ENCODE assay signal across 20 mouse cellular contexts in the genomic region with DNA sequence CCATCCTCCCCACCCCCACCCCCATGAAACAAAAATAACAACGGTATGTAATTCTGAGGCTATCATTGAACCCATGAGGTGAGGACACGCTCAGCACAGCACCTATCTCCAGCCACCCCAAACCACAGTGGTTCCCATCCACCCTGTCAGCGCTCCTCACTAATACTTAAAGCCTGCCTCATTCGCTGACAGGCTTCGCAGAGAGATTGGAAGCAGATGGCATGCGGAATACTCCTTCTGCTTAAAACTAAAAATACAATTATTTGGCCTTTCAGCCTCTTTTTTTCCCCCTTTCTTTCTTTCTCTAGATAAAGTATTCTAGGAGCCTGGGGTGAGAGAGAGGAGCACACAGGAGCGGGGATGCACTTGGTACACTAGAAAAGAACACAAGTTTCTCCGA.
DNase-seq lines count a peak whose midpoint lies in the region; ATAC-seq and TF ChIP-seq lines count a peak whose summit lies in the region.
"Had no signal": no experiment of that assay in that cellular context is flagged by ENCODE, and none has a peak within 500 bp of the region (broad histone marks: within the 10 kb centered on the region; RNA-seq: fewer than 3 reads in every experiment).

No protein-coding gene starts in this region.

- H3K4me2 ChIP-seq in forebrain, embryonic 15.5 days (replicated peaks): no peak overlapping the region
- no peak overlapping the region for H3K4me2 ChIP-seq in forebrain, embryonic 11.5 days (ENCODE audit: low read depth, low read length, severe bottlenecking)
- no peak overlapping the region for H3K4me2 ChIP-seq in embryonic facial prominence, embryonic 14.5 days (ENCODE audit: low read depth, low read length)
- H3K4me2 ChIP-seq in forebrain, postnatal 0 days (ENCODE audit: low read depth): no peak overlapping the region
- H3K4me2 ChIP-seq: embryonic facial prominence, embryonic 13.5 days; heart, embryonic 11.5 days; hindbrain, embryonic 14.5 days; intestine, embryonic 15.5 days had no signal

- ATAC-seq in forebrain, embryonic 15.5 days (replicated peaks): 0 out of 2 replicates have a peak, but pooled peaks have one; percentile 55
- no peak for ATAC-seq in forebrain, embryonic 11.5 days (replicated peaks; ENCODE audit: low FRiP score)
- ATAC-seq in embryonic facial prominence, embryonic 14.5 days (ENCODE audit: low read depth): no peak
- ATAC-seq in forebrain, postnatal 0 days: no peak
- ATAC-seq: intestine, embryonic 15.5 days had no signal

- no peak for TF ChIP-seq CTCF in forebrain, postnatal 0 days (IDR thresholded peaks at IDR 0.05; ENCODE audit: low read depth)

- no peaks in the 10 kb centered on the region for H3K9me3 ChIP-seq in forebrain, embryonic 15.5 days
- no peaks in the 10 kb centered on the region for H3K9me3 ChIP-seq in forebrain, embryonic 11.5 days (ENCODE audit: control insufficient read depth, low read length)
- H3K9me3 ChIP-seq in embryonic facial prominence, embryonic 14.5 days (ENCODE audit: control insufficient read depth, low read length): no peaks in the 10 kb centered on the region
- H3K9me3 ChIP-seq in forebrain, postnatal 0 days (ENCODE audit: low read length): no peaks in the 10 kb centered on the region
- H3K9me3 ChIP-seq: embryonic facial prominence, embryonic 13.5 days; hindbrain, embryonic 10.5 days; intestine, embryonic 15.5 days had no signal

- WGBS in forebrain, embryonic 15.5 days: 77% methylated on average over 8 of the region's 8 CpGs
- WGBS in forebrain, embryonic 11.5 days: 87% methylated on average over 8 of the region's 8 CpGs
- WGBS in embryonic facial prominence, embryonic 14.5 days: 54% methylated on average over 8 of the region's 8 CpGs
- 65% methylated on average over 8 of the region's 8 CpGs for WGBS in forebrain, postnatal 0 days

- DNase-seq in forebrain, embryonic 11.5 days (ENCODE audit: low spot score): no peak
- DNase-seq in layer of hippocampus, adult 9-11 months: peak; percentile 30
- DNase-seq in layer of hippocampus, postnatal 36 days: no peak
- peak; percentile 13 for DNase-seq in embryonic facial prominence, embryonic 14.5 days (ENCODE audit: low spot score)
- peak; percentile 63 for DNase-seq in forebrain, postnatal 0 days
- no peak for DNase-seq in thymus, postnatal 25 days
- DNase-seq: adrenal gland, adult 2 months; adrenal gland, postnatal 36 days; cerebellum, adult 11 months; cerebellum, adult 8-10 months; cerebellum, postnatal 14 days; embryo, embryonic 11 days; gastrocnemius, postnatal 14 days; heart, adult 2 months had no signal

- H3K36me3 ChIP-seq in forebrain, embryonic 15.5 days: no peaks in the 10 kb centered on the region
- no peaks in the 10 kb centered on the region for H3K36me3 ChIP-seq in forebrain, embryonic 11.5 days (ENCODE audit: control insufficient read depth, insufficient read depth, low read length)
- no peaks in the 10 kb centered on the region for H3K36me3 ChIP-seq in embryonic facial prominence, embryonic 14.5 days (ENCODE audit: control insufficient read depth, insufficient read depth, low read length)
- H3K36me3 ChIP-seq in forebrain, postnatal 0 days (ENCODE audit: insufficient read depth): no peaks in the 10 kb centered on the region
- H3K36me3 ChIP-seq: embryonic facial prominence, embryonic 13.5 days; hindbrain, embryonic 10.5 days; intestine, embryonic 15.5 days had no signal

- peak overlapping the region; percentile 28; the same call in 1 of the 2 replicates for H3K27ac ChIP-seq in forebrain, embryonic 15.5 days (replicated peaks)
- no peak overlapping the region for H3K27ac ChIP-seq in forebrain, embryonic 11.5 days (ENCODE audit: low read depth, low read length)
- no peak overlapping the region for H3K27ac ChIP-seq in embryonic facial prominence, embryonic 14.5 days (replicated peaks; ENCODE audit: low read depth, low read length)
- no peak overlapping the region for H3K27ac ChIP-seq in forebrain, postnatal 0 days (ENCODE audit: low read depth, low read length)
- H3K27ac ChIP-seq: embryonic facial prominence, embryonic 13.5 days; heart, adult 2 months; hindbrain, embryonic 10.5 days; hindbrain, embryonic 14.5 days; intestine, embryonic 15.5 days had no signal

- H3K4me3 ChIP-seq in forebrain, embryonic 15.5 days: no peak overlapping the region
- no peak overlapping the region for H3K4me3 ChIP-seq in forebrain, embryonic 11.5 days (ENCODE audit: low read depth, low read length)
- no peak overlapping the region for H3K4me3 ChIP-seq in embryonic facial prominence, embryonic 14.5 days (ENCODE audit: low read depth, low read length)
- H3K4me3 ChIP-seq in forebrain, postnatal 0 days (ENCODE audit: low read depth, low read length): no peak overlapping the region
- H3K4me3 ChIP-seq: embryonic facial prominence, embryonic 13.5 days; heart, adult 2 months; hindbrain, embryonic 10.5 days; intestine, embryonic 15.5 days had no signal

- 0 out of 2 replicates have a peak, but pooled peaks cover 5% of the 10 kb centered on the region for H3K4me1 ChIP-seq in forebrain, embryonic 15.5 days
- no peaks in the 10 kb centered on the region for H3K4me1 ChIP-seq in forebrain, embryonic 11.5 days (replicated peaks; ENCODE audit: control insufficient read depth, insufficient read depth, low read length)
- no peaks in the 10 kb centered on the region; the same call in 1 of the 2 replicates for H3K4me1 ChIP-seq in embryonic facial prominence, embryonic 14.5 days (ENCODE audit: control insufficient read depth, insufficient read depth, low read length)
- no peaks in the 10 kb centered on the region for H3K4me1 ChIP-seq in forebrain, postnatal 0 days (ENCODE audit: insufficient read depth)
- H3K4me1 ChIP-seq: intestine, embryonic 15.5 days had no signal

- no peaks in the 10 kb centered on the region for H3K27me3 ChIP-seq in forebrain, embryonic 15.5 days
- H3K27me3 ChIP-seq in forebrain, embryonic 11.5 days (ENCODE audit: control insufficient read depth, insufficient read depth, low read length): no peaks in the 10 kb centered on the region
- H3K27me3 ChIP-seq in embryonic facial prominence, embryonic 14.5 days (replicated peaks; ENCODE audit: control insufficient read depth, insufficient read depth, low read length): 0 out of 2 replicates have a peak, but pooled peaks cover 3% of the 10 kb centered on the region
- no peaks in the 10 kb centered on the region for H3K27me3 ChIP-seq in forebrain, postnatal 0 days (ENCODE audit: insufficient read depth, low read length)
- H3K27me3 ChIP-seq: intestine, embryonic 15.5 days had no signal

- no peak overlapping the region for H3K9ac ChIP-seq in forebrain, embryonic 15.5 days (replicated peaks)
- H3K9ac ChIP-seq in forebrain, embryonic 11.5 days (ENCODE audit: low read length): no peak overlapping the region
- no peak overlapping the region for H3K9ac ChIP-seq in embryonic facial prominence, embryonic 14.5 days (ENCODE audit: low read depth, low read length)
- H3K9ac ChIP-seq in forebrain, postnatal 0 days: no peak overlapping the region
- H3K9ac ChIP-seq: embryonic facial prominence, embryonic 13.5 days; hindbrain, embryonic 14.5 days; intestine, embryonic 15.5 days had no signal

Comparison
In these comparisons a context has a peak if more than half of its experiments do, and no peak if none do; other contexts are left out.
1. DNase-seq: peak in layer of hippocampus, adult 9-11 months (single experiment), embryonic facial prominence, embryonic 14.5 days (single experiment) and forebrain, postnatal 0 days (single experiment); none in forebrain, embryonic 11.5 days (single experiment), layer of hippocampus, postnatal 36 days (0 of 2) and thymus, postnatal 25 days (single experiment).